Mouse (Mus musculus) embryonic facial prominence, embryonic 13.5 days (tissue): ENCODE results near the gene Adck1. TPM values are rescaled to one million over a fixed set of nuclear protein-coding genes. Genes with fewer than 3 reads are reported as not detected.

Experiments used
- ATAC-seq: fragments of 200-750 bp; cut with Nextera tagmentation; 2 replicates; pipeline ENCODE4 v1.8.0; 2017; ENCODE audit warnings: low read depth; ENCODE audit not compliant: insufficient number of reproducible peaks, insufficient read depth, low FRiP score, low TSS enrichment
- H3K27ac ChIP-seq: fragments of 300-500 bp; sonication (generic); 2 replicates; pipeline ENCODE4 v1.5.1; 2015; ENCODE audit warnings: moderate library complexity, mild to moderate bottlenecking, inconsistent platforms
- H3K27me3 ChIP-seq: fragments of 300-500 bp; sonication (generic); 2 replicates; pipeline ENCODE4 v1.6.1; 2015; ENCODE audit warnings: mild to moderate bottlenecking, inconsistent platforms
- H3K36me3 ChIP-seq: fragments of 300-500 bp; sonication (generic); 2 replicates; pipeline ENCODE4 v1.6.1; 2015; ENCODE audit warnings: mild to moderate bottlenecking, inconsistent platforms
- H3K4me1 ChIP-seq: fragments of 300-500 bp; sonication (generic); 2 replicates; pipeline ENCODE4 v1.6.1; 2015; ENCODE audit warnings: inconsistent platforms
- H3K4me2 ChIP-seq: fragments of 300-500 bp; sonication (generic); 2 replicates; pipeline ENCODE4 v1.6.1; 2015; ENCODE audit warnings: moderate library complexity, mild to moderate bottlenecking, inconsistent platforms
- H3K4me3 ChIP-seq: fragments of 300-500 bp; sonication (generic); 2 replicates; pipeline ENCODE4 v1.5.1; 2015; ENCODE audit warnings: mild to moderate bottlenecking, inconsistent platforms
- H3K9ac ChIP-seq: fragments of 300-500 bp; sonication (generic); 2 replicates; pipeline ENCODE4 v1.6.1; 2015; ENCODE audit warnings: mild to moderate bottlenecking, inconsistent platforms
- H3K9me3 ChIP-seq: fragments of 300-500 bp; sonication (generic); 2 replicates; pipeline ENCODE4 v1.6.1; 2016; ENCODE audit warnings: inconsistent platforms
- WGBS: fragments of 180-500 bp; shearing (Covaris S2); methylation state at CpG from one replicate; pipeline ENCODE4 v1.1.7; 2015; ENCODE audit warnings: mixed read lengths; 5-methylcytosine and 5-hydroxymethylcytosine counted together
- polyA plus RNA-seq: library from polyadenylated mRNA; unstranded; fragments of >200 nt; fragmentation: Nextera tagmentation; extraction: Ambion mirVana; gene quantifications from 2 replicates; pipeline ENCODE4 v1.2.1, GENCODE M21; 2015

Gene Adck1
- polyA plus RNA-seq, 1 experiment from 2014 or later = 23.3 TPM

DNA sequence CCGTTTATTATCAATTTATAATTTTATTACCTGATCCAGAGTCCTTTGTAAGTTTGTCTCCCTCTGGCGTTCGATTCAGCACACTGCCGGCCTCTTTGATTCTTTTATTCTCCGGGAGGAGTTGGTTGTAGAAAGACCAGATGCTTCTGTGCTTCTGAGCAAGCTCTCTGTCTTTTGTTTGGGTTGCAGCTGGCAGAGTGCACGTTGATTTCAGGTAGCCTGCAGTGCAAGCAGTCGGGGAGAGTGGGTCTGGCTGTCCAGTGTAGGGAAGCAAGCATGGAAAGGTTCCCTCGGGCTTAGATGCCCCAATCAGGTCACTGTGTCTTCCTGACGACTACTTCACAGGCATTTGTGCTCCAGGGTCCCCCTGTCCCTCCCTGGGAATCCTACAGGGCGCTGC is 16.5 kb downstream of the Adck1 start:
- Histone ChIP-seq H3K36me3 (peaks cover 15% of the 10 kb centered on the region), H3K4me1 (no peaks in the 10 kb centered on the region), H3K9me3 (no peaks in the 10 kb centered on the region), H3K9ac (no peak overlapping the region), H3K4me3 (no peak overlapping the region), H3K27ac (no peak overlapping the region), H3K4me2 (no peak overlapping the region), H3K27me3 (no peaks in the 10 kb centered on the region)
- no peak for ATAC-seq
- WGBS = 37% methylated on average over 10 of the region's 10 CpGs

DNA sequence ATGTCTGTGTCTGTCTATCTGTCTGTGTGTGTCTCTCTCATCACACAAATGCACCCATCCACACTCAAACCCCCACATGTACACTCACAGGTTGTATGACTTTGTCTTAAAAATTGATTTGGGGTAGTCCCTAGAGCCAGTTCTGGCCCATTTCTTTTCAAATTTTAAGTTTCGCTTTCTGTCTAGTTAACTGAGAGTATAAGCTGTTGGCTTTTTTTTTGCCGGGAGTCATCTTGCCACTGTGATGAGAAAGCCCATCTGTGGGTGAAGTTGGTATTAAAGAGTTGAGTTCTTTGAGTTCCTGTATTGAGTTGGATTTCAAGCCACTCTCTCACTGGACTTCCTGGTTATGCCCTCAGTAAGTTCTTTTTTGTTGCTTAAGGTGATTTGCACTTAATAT is 17.9 kb downstream of the Adck1 start:
- no peak overlapping the region for H3K4me3 ChIP-seq
- WGBS = 95% methylated on average over 2 of the region's 2 CpGs
- ATAC-seq = no peak

DNA sequence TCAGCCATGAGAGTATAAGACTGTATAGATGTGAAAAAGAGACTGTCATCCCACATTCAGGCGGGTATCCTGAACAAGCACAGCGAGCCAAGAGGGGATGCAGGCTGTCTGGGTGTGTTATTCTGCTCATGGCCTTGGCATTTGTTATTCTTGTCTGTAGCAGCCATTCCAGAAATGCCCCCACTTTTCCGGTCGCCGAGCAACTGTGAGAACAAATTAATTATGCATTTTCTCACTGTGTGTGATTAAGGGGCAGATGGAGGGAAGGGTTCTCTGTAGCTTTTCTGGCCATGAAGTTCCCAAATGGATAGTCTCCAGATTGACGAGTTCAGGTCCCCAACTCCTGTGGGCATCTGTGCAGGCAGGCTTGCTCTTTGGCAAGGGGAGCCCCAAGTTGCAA is 28.5 kb downstream of the Adck1 start:
- H3K9me3 ChIP-seq = no peaks in the 10 kb centered on the region
- WGBS = 89% methylated on average over 6 of the region's 6 CpGs
- peaks cover 21% of the 10 kb centered on the region for H3K36me3 ChIP-seq
- no peak overlapping the region for H3K9ac ChIP-seq
- H3K27me3 ChIP-seq = no peaks in the 10 kb centered on the region
- H3K27ac ChIP-seq = no peak overlapping the region
- ATAC-seq = no peak
- no peaks in the 10 kb centered on the region for H3K4me1 ChIP-seq
- H3K4me3 ChIP-seq = no peak overlapping the region
- H3K4me2 ChIP-seq = no peak overlapping the region

More for the DNA sequence above, 17.9 kb downstream of the Adck1 start:
- Histone ChIP-seq H3K9me3 (no peaks in the 10 kb centered on the region), H3K36me3 (peaks cover 15% of the 10 kb centered on the region), H3K27ac (no peak overlapping the region), H3K9ac (no peak overlapping the region), H3K4me1 (no peaks in the 10 kb centered on the region), H3K27me3 (no peaks in the 10 kb centered on the region), H3K4me2 (no peak overlapping the region)

DNA sequence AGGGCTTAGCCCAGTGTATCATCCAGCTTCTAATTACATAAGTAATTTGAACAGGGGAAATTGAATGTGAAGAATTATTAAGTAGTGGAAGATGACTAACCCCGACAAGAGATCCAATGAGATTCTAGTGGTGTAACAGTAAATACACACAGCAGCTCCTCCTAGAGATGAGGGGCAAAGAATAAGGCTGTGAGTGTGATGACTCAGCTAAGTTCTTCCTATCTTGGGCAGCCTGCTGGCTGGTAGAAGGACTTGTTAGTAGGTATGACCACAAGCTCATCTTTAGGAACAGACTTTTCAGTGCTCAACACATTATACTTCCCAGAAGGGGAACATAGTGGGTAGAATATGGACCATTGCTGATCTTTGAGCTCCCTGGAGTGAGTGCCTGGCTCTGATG is 38.3 kb downstream of the Adck1 start:
- H3K27me3 ChIP-seq = no peaks in the 10 kb centered on the region
- H3K4me3 ChIP-seq = no peak overlapping the region
- H3K36me3 ChIP-seq = peaks cover 17% of the 10 kb centered on the region
- no peak overlapping the region for H3K9ac ChIP-seq
- H3K9me3 ChIP-seq = no peaks in the 10 kb centered on the region
- no peak overlapping the region for H3K4me2 ChIP-seq
- 88% methylated on average over 1 of the region's 1 CpGs for WGBS
- ATAC-seq = no peak
- H3K27ac ChIP-seq = no peak overlapping the region
- H3K4me1 ChIP-seq = no peaks in the 10 kb centered on the region

DNA sequence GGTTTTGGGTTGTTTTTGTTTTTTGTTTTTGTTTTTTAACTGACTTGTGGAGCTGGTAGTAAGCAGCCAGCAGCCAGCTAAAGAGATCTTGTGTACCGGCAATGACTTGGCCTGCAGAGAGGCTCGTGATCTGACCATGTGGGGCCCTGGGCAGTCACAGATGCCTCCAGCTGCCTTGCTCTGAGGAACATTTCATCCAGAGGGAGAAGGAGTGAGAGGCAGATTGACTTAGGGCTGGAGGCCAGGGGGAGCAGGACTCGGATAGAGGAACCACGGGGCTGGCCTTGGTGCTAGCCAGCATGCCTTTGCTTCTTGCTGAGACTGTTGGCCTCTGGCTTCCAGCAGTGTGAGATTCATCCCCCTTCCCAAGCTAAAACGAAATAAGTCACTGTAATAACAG is 43.2 kb downstream of the Adck1 start:
- 55% methylated on average over 5 of the region's 5 CpGs for WGBS
- Histone ChIP-seq H3K9ac (no peak overlapping the region), H3K36me3 (peaks cover 18% of the 10 kb centered on the region), H3K9me3 (no peaks in the 10 kb centered on the region), H3K4me1 (peaks cover 4% of the 10 kb centered on the region; the same call in 1 of the 2 replicates), H3K4me3 (no peak overlapping the region), H3K27me3 (no peaks in the 10 kb centered on the region), H3K4me2 (no peak overlapping the region), H3K27ac (no peak overlapping the region)
- ATAC-seq = no peak

DNA sequence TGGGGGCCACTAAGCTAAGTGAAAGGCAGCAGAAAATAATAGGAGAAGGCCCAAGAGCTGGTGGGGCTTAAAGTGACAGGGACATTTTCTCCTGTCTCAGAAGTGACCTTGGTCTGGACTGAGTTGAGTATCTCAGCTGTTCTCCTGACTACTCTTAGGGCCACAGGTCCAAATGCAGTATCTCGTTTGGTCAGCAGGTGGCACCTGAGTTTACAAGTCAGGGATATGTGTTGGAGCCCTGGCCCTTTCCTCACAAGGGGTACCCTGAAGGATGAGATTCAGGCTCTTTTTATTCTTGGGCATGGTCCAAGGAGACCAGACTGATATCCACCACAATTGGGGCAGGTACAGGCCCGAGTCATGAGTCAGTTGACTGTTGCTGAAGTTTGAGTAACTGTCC is 44.8 kb downstream of the Adck1 start:
- no peaks in the 10 kb centered on the region for H3K9me3 ChIP-seq
- 25% methylated on average over 2 of the region's 2 CpGs for WGBS
- ATAC-seq = no peak

DNA sequence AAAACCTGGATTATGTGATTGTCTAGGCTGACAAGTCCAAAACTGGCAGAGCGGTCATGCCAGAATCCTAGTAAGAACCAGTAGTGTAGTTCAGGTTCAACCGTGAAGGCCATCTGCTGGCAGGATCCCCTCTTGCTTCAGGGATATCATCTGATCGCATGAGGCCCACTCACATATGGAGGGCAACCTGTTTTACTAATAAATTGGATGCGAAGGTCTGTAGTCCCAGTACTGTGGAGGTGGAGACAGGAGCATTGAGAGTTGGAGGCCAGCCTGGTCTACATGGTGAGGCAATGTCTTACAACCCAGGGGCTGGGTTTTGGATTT is 47.6 kb downstream of the Adck1 start:
- H3K36me3 ChIP-seq = peaks cover 22% of the 10 kb centered on the region
- H3K9me3 ChIP-seq = no peaks in the 10 kb centered on the region
- no peak overlapping the region for H3K4me2 ChIP-seq
- H3K27me3 ChIP-seq = no peaks in the 10 kb centered on the region
- H3K9ac ChIP-seq = no peak overlapping the region
- H3K4me1 ChIP-seq = peaks cover 6% of the 10 kb centered on the region; the same call in 1 of the 2 replicates
- no peak overlapping the region for H3K27ac ChIP-seq
- 89% methylated on average over 4 of the region's 4 CpGs for WGBS
- ATAC-seq = no peak
- no peak overlapping the region for H3K4me3 ChIP-seq

More for the DNA sequence above, 44.8 kb downstream of the Adck1 start:
- H3K4me2 ChIP-seq = no peak overlapping the region
- no peak overlapping the region for H3K27ac ChIP-seq
- H3K4me1 ChIP-seq = peaks cover 6% of the 10 kb centered on the region; the same call in 1 of the 2 replicates
- peaks cover 18% of the 10 kb centered on the region for H3K36me3 ChIP-seq
- H3K9ac ChIP-seq = no peak overlapping the region
- H3K4me3 ChIP-seq = no peak overlapping the region
- H3K27me3 ChIP-seq = no peaks in the 10 kb centered on the region

DNA sequence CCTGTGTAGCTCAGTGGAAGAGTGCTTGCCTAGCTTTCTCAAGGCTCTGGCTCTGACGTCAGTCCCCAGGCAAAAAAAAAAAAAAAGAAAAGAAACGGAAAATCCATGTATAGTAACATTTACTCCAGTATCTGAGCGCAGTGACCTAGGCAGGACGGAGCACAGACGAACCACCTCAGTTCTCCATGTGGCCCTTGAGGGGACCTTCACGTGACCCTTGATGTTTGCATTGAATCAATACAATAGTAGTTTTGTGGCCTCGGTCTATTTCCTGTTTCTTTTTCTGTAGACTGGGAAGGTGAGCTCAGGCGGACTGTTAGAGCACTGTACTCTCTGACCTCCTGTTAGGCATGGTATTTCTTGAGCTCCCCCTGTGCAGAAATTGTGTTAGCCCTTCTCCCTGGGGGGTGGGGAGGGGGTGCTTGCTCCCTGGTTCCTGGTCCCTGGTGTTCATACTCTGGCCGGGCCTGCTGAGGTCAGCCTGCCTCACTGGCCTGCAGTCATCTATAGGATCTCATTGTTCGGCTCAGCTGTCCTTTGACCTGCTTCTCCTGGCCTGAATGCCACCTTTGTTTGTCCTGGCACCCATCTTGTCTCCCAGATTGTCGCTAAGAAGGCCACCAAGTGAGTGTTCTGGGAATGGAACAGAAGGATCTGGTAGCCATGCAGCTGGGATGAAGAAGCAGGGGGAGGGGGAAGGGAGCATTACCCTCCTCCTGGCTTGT is 48.1 kb downstream of the Adck1 start:
- 40% methylated on average over 11 of the region's 11 CpGs for whole genome bisulfite sequencing
- Histone ChIP-seq H3K4me3 (no peak overlapping the region), H3K9me3 (no peaks in the 10 kb centered on the region), H3K4me1 (peaks cover 6% of the 10 kb centered on the region; the same call in 1 of the 2 replicates), H3K27me3 (no peaks in the 10 kb centered on the region), H3K9ac (no peak overlapping the region), H3K4me2 (no peak overlapping the region), H3K27ac (no peak overlapping the region), H3K36me3 (peaks cover 18% of the 10 kb centered on the region)
- ATAC-seq = no peak

DNA sequence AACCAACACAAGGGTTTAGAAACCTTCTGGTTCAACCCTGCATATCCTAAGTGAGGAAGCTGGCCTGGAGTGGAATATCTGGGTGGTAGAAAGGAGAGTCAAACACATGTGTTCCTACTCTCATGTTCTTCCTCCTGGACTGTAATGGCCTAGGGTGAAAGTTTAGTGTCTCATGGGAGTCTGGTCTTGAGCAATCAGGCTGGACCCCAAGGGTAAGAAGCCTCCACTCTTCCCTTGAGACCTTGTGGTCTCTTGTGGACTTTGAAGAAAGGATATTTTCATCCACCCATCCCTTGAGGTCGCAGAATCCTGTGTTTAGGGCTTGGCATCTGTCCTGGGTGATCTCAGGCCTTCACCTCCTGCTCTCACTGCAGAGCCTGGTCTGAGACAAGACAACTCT is 52.9 kb downstream of the Adck1 start:
- WGBS = 78% methylated on average over 1 of the region's 1 CpGs
- Histone ChIP-seq H3K9me3 (no peaks in the 10 kb centered on the region), H3K4me3 (no peak overlapping the region), H3K36me3 (peaks cover 14% of the 10 kb centered on the region), H3K9ac (no peak overlapping the region), H3K27me3 (no peaks in the 10 kb centered on the region), H3K4me1 (peaks cover 5% of the 10 kb centered on the region; the same call in 1 of the 2 replicates), H3K4me2 (no peak overlapping the region), H3K27ac (no peak overlapping the region)
- no peak for ATAC-seq

DNA sequence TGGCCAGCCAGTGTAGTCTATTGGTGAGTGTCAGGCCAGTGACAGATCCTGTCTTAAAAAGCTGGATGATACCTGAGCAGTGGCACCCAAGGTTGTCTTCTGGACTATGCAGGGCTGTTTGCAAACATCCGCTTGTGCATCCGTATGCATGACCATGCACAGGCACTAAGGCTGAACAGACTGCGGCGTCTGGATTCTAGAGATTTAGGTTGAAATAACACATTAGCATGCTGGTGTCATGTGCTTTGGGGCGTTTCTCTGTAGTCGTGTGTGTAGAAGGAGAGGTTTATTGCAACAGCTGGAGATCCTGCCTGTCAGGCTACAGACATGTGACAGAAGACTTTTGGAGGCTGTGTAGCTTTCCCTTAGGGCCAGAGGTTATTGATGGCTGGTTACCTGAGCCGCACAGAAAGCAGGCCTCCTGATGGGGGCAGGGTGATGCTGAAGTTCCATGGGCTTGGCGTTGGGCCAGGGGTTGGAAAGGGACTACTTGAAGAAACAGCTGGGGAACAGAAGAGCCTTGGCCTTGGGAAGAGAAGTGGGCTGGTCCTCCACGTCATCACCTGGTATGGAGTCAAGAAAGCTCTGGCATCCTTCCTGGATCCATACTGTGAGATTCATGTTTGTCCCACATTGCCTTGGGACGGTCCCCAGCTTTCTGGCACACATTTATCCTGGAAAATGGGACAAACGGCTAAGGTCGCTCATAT is 59.7 kb downstream of the Adck1 start:
- no peak for ATAC-seq

DNA sequence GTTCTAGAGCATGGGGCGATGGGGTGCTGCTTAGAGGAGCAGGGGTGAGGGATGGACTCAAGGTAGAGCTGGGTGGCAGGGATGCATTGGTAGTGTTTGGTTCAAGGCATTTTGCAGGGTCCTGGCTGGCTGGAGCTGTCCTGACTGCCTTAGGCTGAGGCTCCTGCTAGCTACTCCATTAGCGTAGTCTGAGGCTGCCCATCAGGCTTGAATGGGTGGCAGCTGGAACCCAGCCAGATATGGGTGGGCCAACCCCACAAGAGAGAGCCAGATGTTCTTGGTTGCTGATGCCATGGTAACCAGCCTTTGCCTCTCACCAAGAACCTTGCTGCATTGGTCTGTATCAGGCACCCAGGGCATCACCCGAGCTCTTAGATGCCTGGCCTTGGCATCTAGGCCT is 66.6 kb downstream of the Adck1 start:
- Histone ChIP-seq H3K36me3 (peaks cover 8% of the 10 kb centered on the region), H3K9ac (no peak overlapping the region), H3K9me3 (no peaks in the 10 kb centered on the region), H3K27me3 (no peaks in the 10 kb centered on the region), H3K4me3 (no peak overlapping the region), H3K4me2 (no peak overlapping the region), H3K27ac (no peak overlapping the region), H3K4me1 (peaks cover 12% of the 10 kb centered on the region; the same call in 1 of the 2 replicates)
- ATAC-seq = no peak
- 90% methylated on average over 3 of the region's 3 CpGs for WGBS

More for the DNA sequence above, 59.7 kb downstream of the Adck1 start:
- Histone ChIP-seq H3K27me3 (no peaks in the 10 kb centered on the region), H3K9me3 (no peaks in the 10 kb centered on the region), H3K27ac (no peak overlapping the region), H3K9ac (no peak overlapping the region), H3K4me3 (no peak overlapping the region), H3K4me2 (no peak overlapping the region), H3K4me1 (peaks cover 13% of the 10 kb centered on the region), H3K36me3 (no peaks in the 10 kb centered on the region)
- WGBS = 66% methylated on average over 12 of the region's 12 CpGs

DNA sequence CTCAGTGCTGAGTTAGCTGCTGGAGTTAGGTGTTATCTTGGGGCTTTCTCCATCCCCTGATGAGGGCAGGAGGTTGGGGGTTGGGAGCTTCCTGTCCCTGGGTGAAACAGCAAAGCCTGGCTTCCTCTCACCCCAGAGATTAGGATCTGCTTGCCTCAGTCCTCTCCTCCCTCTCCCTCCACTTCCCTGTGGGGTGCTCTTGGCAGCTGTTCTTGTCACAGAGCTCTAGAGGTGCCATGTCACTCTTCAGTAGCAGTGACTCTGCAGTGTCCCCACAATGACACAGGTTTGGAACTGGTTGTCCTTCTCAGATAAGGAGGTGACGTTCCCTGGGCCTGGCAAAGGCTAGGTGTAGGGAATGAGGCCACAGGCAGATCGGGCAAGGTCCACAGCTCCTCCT is 68.4 kb downstream of the Adck1 start:
- Histone ChIP-seq H3K9me3 (no peaks in the 10 kb centered on the region), H3K27me3 (no peaks in the 10 kb centered on the region), H3K4me2 (no peak overlapping the region), H3K9ac (no peak overlapping the region), H3K27ac (no peak overlapping the region), H3K4me3 (no peak overlapping the region), H3K36me3 (peaks cover 8% of the 10 kb centered on the region), H3K4me1 (peaks cover 12% of the 10 kb centered on the region; the same call in 1 of the 2 replicates)
- 93% methylated on average over 2 of the region's 2 CpGs for WGBS
- no peak for ATAC-seq
